Mouse (Mus musculus) left cerebral cortex, postnatal 36 days (tissue): ENCODE data around the gene Noct. TPM values are rescaled to one million over a fixed set of nuclear protein-coding genes. Genes with fewer than 3 reads are reported as not detected.
"Not testable (repeated sequence)": the region's sequence is repeated elsewhere in the genome, so short reads cannot be mapped to it uniquely, and the experiment has no call there.

Experiments
- DNase-seq, 2 experiments: peaks; one replicate each; pipeline ENCODE4 v3.0.0; 2021 to 2022; ENCODE audit warnings: low spot score in 2 of 2, mixed read lengths in 1 of 2
- intact Hi-C: fragments of 180-260 bp; cut with DNase I; formaldehyde crosslinking; loops from one replicate; pipeline ENCODE4 v1.15.1; 2025
- total RNA-seq, 2 experiments: library from RNA; stranded (reverse); gene quantifications; 2 replicates each; pipeline ENCODE4 v1.2.3; 2021

The Noct gene
- 10 to 100 TPM; 49.8 to 54.2 TPM for total RNA-seq

DNA sequence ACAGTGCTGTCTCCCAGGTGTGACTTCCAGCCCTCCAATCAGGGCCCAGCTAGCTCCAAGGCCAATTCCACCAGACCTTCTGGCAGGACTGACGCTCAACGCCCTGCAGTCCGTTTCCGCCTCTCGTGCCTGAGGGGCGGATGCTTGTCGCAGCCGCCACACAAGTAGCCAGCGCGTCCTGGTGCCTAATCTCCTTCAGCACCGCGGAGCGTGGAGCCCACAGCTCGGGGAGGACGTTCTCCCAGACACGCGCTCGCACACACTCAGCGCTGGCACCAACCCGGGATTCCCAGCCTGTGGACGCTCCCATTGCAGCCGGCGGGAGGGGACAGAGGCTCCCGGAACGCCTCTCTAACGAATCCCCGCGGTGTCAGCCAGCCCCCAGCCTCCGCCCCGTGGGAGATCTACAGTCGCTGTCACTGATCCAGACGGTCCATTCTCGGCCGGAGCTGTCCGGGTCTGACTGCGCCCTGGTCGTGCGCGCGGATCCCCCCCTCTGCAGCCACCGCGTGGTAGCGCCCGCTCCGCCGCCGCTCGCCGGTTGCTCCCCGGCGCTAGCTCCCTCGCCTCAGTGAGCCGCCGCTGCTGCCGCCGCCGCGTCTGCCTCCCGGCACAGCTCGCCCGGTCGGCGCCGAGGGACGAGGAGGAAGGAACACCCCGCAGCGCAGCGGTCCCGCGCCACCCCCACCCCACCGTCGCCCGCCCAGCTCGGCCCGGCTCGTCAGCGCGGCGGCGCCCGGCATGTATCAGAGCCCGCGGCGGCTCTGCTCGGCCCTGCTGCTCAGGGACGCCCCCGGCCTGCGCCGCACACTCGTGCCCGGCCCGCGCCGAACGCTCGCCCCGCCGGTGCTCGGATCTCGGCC lies at the start of gene Noct:
Noct (plus strand) TSS at position 85 of the 863 bp plus-strand sequence.
- intact Hi-C loops: loop anchor here (2.0 to 5.0 kb wide), 2 partner anchors 28 to 53 kb away; no protein-coding TSS in a partner anchor

GRCm38 (mm10) chr3:51178158-51178557 lies 46.1 kb upstream of the Noct start:
- intact Hi-C loops: loop anchor here (10.0 kb wide), 1 partner anchor 253 kb away; no protein-coding TSS in a partner anchor
- no peak for DNase-seq

More for the DNA sequence above, at the start of gene Noct:
- DNase-seq: peak; percentile 91 to 93

DNA sequence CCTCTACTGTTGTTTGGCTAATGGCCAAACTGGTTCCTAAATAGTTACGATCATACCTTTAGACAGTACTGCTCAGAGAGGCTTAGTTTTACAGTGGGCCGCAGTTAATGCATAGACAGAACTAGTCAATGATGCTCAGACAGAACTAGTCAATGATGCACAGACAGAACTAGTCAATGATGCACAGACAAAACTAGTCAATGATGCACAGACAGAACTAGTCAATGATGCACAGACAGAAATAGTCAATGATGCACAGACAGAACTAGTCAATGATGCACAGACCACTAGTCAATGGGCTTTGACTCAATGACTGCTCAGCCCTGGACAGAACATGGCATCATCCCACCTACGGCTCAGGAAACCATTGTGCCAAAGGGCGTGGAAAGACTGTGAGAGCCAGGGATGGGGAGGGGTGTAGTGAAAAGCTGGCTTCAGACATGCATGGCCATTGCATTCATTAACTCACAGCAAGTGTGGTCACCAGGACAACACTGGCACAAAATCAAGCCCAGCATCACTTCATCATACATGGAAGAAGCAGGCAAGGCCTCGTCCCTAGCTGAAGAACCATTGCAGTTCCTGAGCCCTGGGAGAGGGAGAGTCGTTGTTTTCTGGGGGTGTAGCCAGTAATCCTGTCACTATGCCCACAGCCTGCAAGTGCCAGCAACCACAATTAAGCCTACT lies 44.6 kb upstream of the Noct start:
- intact Hi-C loops: loop anchor here (10.0 kb wide), 1 partner anchor 255 kb away; no protein-coding TSS in a partner anchor
- no peak for DNase-seq

GRCm38 (mm10) chr3:51180341-51180940 lies 43.8 kb upstream of the Noct start:
- intact Hi-C loops: no loop called here
- DNase-seq: no peak

DNA sequence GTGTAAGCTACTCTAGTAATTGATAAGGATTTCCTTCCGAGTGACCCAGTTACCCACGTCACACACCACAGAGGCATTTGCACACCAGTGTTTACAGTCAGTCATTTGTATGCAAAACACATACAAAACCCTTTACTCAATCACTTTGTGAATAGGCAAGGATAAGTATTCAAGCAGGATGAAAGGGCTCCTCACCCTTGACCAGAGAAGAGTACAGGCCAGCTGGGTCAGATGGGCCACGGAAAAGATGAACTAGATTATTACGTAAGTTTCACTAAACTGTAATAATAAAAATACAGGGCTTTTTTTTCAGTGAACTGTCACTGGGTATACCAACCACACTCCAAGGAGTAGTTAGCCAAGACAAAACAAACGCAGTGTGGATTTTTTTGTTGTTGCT lies 41.8 kb upstream of the Noct start:
- intact Hi-C loops: no loop called here
- no peak for DNase-seq

DNA sequence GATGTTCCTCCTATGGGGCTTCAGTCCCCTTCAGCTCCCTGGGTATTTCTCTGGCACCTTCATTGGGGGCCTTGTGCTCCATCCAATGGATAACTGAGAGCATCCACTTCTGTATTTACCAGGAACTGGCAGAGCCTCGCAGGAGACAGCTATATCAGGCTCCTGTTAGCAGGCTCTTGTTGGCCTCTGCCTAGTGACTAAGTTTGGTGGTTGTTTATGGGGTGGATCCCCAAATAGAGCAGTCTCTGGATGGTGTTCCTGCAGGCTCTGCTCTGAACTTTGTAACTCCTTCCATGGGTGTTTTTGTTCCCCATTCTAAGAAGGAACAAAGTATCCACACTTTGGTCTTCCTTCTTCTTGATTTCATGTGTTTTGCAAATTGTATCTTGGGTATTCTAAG lies 40.7 kb upstream of the Noct start:
- DNase-seq, intact Hi-C loops: not testable (repeated sequence)

DNA sequence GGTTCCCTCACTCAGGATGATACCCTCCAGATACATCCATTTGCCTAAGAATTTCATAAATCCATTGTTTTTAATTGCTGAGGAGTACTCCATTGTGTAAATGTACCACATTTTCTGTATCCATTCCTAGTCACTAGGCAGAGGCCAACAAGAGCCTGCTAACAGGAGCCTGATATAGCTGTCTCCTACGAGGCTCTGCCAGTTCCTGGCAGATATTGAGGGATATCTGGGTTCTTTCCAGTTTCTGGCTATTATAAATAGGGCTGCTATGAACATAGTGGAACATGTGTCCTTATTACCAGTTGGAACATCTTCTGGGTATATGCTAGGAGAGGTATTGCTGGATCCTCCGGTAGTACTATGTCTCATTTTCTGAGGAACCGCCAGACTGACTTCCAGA lies 40.3 kb upstream of the Noct start:
- intact Hi-C loops: not testable (repeated sequence)

GRCm38 (mm10) chr3:51184715-51185114 lies 39.5 kb upstream of the Noct start:
- intact Hi-C loops: no loop called here
- DNase-seq: no peak

More for the DNA sequence above, 40.3 kb upstream of the Noct start:
- DNase-seq: not testable (repeated sequence)

DNA sequence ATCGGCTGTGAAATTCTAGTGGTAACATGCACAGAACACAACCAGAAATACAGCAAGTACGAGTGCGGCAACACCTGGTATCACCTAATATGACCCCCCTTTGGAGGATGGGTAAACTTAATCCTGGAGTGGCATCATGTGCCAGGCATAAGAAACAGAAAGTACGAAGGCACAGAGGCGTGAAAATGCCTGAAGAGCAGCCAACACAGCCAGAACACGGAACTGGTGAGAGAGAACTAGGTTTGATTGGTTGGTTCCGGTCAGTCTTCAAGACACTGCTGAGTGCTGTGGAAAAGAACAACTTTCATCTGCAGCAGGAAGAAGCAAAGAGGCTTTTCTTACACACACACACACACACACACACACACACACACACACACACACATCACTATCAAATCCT lies 38.8 kb upstream of the Noct start:
- DNase-seq: no peak

DNA sequence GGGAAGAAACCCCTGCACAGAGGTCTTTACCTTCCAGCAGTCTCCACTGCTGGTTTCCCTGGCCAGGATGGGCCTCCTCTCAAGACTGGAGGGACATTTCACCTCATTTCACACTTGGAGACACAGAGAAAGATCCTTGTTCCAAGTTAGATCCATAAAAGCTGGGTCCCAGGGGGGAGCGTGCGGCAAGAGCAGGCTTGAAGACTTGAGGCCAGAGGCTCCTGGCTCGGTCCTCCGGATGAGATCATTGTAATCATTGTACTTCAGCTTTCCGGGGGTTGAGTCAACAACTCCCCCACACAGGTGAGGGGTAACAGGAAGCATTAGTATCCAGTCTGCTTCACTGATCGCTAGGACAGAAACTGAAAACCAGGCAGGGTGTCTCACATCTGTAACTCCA lies 30.2 kb upstream of the Noct start:
- DNase-seq: no peak
- intact Hi-C loops: no loop called here

More for the DNA sequence above, 38.8 kb upstream of the Noct start:
- intact Hi-C loops: no loop called here

GRCm38 (mm10) chr3:51195321-51195720 lies 28.9 kb upstream of the Noct start:
- intact Hi-C loops: no loop called here
- DNase-seq: peak; percentile 82

DNA sequence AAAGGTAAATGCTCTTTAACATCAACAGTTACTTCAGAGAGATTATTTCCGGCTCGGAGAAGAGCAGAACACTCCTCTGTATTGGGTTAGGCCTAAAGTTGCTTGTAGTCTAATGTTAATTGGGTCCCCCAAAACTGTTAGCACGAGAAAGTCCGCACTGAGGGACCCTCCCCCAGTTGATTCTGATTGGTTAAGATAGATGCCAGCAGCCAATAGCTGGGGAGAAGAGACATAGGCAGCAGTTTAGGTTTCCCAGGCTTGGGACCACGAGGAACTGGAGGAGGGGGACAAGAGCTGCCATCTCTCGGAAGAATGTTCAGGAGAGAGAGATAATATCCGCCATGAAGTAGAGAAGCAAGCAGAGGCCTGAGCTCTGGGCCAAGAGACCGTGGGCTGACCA lies 28.5 kb upstream of the Noct start:
- intact Hi-C loops: loop anchor here (2.0 kb wide), 1 partner anchor 29 kb away; the partner anchor contains the start of gene Noct

GRCm38 (mm10) chr3:51196724-51197111 lies 27.5 kb upstream of the Noct start:
- DNase-seq: no peak
- intact Hi-C loops: loop anchor here (2.0 kb wide), 1 partner anchor 28 kb away; the partner anchor contains the start of gene Noct

More for the DNA sequence above, 28.5 kb upstream of the Noct start:
- DNase-seq: peak; percentile 22 to 37

DNA sequence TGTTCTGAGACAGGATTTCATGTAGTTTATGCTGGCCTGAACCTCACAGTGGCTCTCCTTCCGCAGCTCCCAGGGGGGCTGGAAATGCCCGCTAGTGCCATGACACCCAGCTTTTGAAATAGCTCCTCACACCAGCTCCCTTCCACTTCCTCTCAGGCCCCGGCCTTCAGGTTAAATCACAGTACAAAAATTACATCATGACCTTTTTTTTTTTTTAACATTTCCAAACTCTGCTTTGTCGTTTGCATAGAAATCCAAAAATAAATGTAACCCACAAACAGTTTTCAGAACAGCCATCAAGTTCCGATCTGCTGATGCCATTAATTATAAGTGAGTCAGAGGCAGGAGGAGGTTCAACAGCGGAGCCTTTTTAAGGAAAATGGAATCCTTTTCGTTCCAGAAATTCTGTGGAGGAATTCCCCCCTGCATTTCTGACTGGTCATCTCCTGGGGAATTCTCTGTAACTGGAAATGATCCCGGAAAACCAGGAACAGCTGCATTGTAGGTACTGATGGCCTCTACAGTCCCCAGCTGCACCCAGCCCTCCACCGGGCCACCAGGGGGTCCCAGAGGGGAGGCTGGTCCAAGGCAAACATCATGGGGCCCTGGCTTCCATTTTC lies 27.0 kb upstream of the Noct start:
- intact Hi-C loops: loop anchor here (2.0 kb wide), 1 partner anchor 28 kb away; the partner anchor contains the start of gene Noct
- no peak for DNase-seq

- peak; percentile 17 to 19 for DNase-seq
- intact Hi-C loops: no loop called here
Observed at GRCm38 (mm10) chr3:51198291-51198690, 26.0 kb upstream of the Noct start.

DNA sequence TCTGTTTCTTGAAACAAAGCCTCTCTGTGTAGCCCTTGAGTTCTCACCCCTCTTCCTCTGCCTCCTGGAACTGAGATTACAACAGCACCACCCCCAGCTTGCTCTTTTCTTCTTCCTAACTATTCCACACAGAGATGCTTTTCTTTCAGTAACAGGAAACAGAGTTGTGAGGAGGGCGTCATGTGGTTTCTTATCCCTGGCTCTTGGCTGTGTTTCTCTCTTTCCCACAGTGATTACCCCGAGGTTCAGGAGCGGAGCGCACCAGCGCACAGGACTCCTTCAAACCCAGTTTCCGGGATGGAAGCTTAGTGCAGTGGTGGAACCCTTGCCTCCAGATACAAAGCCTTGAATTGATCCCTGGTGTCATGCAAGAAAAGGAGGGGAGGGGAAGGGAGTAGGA lies 25.1 kb upstream of the Noct start:
- no peak for DNase-seq
- intact Hi-C loops: no loop called here

GRCm38 (mm10) chr3:51200311-51200710 lies 23.9 kb upstream of the Noct start:
- DNase-seq: no peak
- intact Hi-C loops: no loop called here

DNA sequence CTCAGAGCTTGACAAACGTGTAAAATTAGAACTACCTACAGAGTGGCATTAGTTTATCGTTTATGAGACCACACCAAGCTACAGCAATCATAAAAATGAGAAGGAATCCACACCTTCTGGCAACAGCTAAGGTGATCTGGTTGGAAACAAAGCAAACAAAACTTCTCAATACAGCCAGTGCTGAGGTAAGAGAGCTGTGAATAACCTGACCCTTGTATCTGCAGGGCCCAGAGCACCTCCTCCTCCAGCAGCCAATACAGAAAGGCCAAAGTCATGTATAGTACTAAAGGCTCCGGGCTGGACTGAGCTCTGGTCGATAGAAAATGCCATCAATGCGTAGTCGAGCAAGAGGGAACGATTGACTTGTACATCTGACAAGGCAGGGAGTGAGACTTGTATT lies 23.4 kb upstream of the Noct start:
- no peak for DNase-seq
- intact Hi-C loops: no loop called here

- no peak for DNase-seq
- intact Hi-C loops: no loop called here
Observed at GRCm38 (mm10) chr3:51201986-51202385, 22.3 kb upstream of the Noct start.
